Mouse (Mus musculus) erythroblast, embryonic 14.5 days (primary cell): ENCODE data around the gene Cc2d2b. TPM values are rescaled to one million over a fixed set of nuclear protein-coding genes. Genes with fewer than 3 reads are reported as not detected.

Experiments used
- H3K27me3 ChIP-seq: 2 replicates; pipeline ENCODE4 v1.6.1; 2012; ENCODE audit warnings: inconsistent platforms; ENCODE audit not compliant: control insufficient read depth
- H3K36me3 ChIP-seq: 2 replicates; pipeline ENCODE4 v1.6.1; 2012; ENCODE audit warnings: mild to moderate bottlenecking, inconsistent platforms; ENCODE audit not compliant: control insufficient read depth
- H3K4me1 ChIP-seq: 2 replicates; pipeline ENCODE4 v1.6.1; 2012; ENCODE audit warnings: inconsistent platforms; ENCODE audit not compliant: control insufficient read depth
- H3K4me3 ChIP-seq: replicated peaks from 2 replicates; pipeline ENCODE3; 2012; ENCODE audit warnings: moderate library complexity, mild to moderate bottlenecking, inconsistent platforms
- H3K9me3 ChIP-seq: 2 replicates; pipeline ENCODE4 v1.6.1; 2012; ENCODE audit warnings: low read length, inconsistent platforms, mixed read lengths; ENCODE audit not compliant: control insufficient read depth
- GATA1 ChIP-seq: IDR thresholded peaks from 2 replicates; pipeline ENCODE4 v1.6.1; 2012; ENCODE audit warnings: low read length, inconsistent platforms, mixed read lengths
- TAL1 ChIP-seq: IDR thresholded peaks from 3 replicates; pipeline ENCODE4 v1.6.1; 2012; ENCODE audit warnings: low read length, inconsistent platforms, mixed read lengths
- polyA plus RNA-seq: library from polyadenylated mRNA; stranded (reverse); fragments of >175 nt; gene quantifications from 2 replicates; pipeline ENCODE4 v1.2.3, GENCODE M21; 2012

The Cc2d2b gene
- polyA plus RNA-seq, 1 experiment = not detected

DNA sequence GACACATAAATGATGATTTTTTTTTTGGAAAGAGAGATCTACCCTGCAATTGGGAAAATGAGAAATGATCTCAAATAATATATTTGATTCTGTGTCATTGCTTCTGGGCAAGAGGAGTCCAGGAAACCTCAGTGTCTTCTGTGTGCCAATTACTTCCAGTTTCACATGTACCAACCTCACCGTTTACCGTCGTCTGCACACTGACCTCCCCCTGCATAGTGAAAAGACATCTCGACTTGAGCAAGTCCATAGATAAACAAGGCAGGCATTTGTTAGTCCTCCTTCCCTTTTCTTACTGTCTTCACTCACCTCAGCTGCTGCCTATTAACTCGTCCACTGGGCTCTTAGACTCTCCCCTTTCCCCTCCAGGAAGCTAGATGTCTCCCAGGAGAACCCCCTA lies 77.1 kb downstream of the Cc2d2b start:
- Histone ChIP-seq H3K36me3 (no peaks in the 10 kb centered on the region), H3K4me3 (no peak overlapping the region), H3K27me3 (peaks cover 38% of the 10 kb centered on the region), H3K4me1 (peaks cover 10% of the 10 kb centered on the region), H3K9me3 (no peaks in the 10 kb centered on the region)
- TF ChIP-seq TAL1 = no peak
- TF ChIP-seq GATA1 = no peak

DNA sequence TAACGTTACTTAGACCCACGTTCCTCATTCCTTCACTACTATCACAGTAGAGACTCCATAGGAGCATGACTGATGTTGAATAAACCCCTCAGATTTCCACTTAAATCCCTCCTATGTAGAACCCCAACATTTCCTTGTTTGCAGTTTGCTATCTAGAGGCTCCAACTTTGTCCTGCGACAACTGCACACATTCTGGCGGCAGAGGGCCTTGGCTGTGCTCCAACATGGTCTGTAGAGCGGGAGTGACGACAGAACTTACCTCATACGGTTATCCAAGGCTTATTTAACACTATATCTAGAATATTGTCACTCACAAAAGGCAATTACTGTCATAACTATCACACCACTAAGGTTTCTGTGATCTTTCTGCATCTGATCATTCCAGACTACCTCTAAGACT lies 78.2 kb downstream of the Cc2d2b start:
- H3K4me3 ChIP-seq = no peak overlapping the region
- H3K4me1 ChIP-seq = peaks cover 15% of the 10 kb centered on the region
- no peaks in the 10 kb centered on the region for H3K36me3 ChIP-seq
- TF ChIP-seq TAL1 = no peak
- no peak for TF ChIP-seq GATA1
- H3K27me3 ChIP-seq = peaks cover 35% of the 10 kb centered on the region
- no peaks in the 10 kb centered on the region for H3K9me3 ChIP-seq

DNA sequence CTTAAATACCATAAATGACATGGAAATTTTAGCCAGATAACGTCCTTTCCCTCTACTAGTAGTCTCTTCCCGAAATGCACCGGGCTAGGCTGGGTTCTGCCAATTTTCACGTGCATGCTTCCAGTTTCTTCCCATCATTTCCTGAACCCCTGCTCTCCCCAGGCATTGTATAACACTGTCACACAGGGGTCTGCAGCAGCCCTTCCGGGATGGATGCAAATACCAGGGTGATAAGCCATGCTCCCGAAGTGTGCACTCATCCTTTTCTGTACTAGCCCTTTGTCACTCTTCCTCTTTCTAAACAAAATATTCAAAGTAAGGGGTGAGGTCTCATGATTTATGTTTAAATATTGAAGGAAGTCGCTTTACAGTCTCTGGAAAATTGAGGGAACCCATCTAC lies 81.6 kb downstream of the Cc2d2b start:
- no peaks in the 10 kb centered on the region for H3K9me3 ChIP-seq
- H3K4me3 ChIP-seq = peak overlapping the region; percentile 87
- H3K27me3 ChIP-seq = peaks cover 30% of the 10 kb centered on the region
- H3K36me3 ChIP-seq = peaks cover 3% of the 10 kb centered on the region; the same call in 1 of the 2 replicates
- TF ChIP-seq TAL1 (no peak), GATA1 (no peak)
- peaks cover 40% of the 10 kb centered on the region for H3K4me1 ChIP-seq

DNA sequence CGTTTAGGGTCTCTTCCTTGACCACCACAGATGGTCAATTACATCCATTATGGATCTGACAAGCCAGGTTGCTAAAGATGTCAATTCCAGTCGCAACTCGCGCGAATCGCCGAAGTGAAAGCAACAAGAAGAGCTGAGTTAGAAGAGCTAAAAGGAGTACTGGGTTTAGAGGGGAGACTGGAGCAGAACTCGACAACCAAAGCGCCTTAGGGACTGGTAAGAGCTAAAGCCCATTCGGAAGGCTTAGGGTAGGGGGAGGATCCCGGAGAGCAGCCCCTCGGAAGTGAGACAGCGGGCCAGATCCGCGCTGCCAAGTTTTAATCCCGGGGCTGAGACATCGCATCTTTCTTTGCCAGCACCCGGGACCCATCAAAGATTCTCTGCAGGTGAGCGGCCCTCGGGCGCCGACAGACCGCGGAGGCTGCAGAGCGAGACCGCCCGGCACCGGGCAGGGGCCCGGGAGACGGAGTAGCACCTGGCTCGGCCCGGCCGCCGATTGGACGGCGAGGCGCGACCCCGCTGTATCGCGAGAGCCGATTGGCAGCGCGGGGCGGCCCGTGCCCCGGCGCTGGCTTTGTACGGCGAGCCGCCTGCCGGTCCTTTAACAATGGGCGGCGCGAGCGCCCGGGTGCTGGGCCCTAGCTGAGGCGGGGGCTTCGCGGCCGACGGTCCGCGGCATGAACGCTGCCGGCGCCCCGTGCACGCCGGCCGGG lies 82.3 kb downstream of the Cc2d2b start, which contains the start of gene Ccnj:
Ccnj (plus strand) TSS at position 577 of the 713 bp plus-strand sequence.
- H3K4me1 ChIP-seq = peaks cover 43% of the 10 kb centered on the region
- TF ChIP-seq TAL1 = no peak
- TF ChIP-seq GATA1 = no peak
- peaks cover 26% of the 10 kb centered on the region for H3K27me3 ChIP-seq
- H3K4me3 ChIP-seq = peak within 1 kb of the TSS; percentile 87
- H3K9me3 ChIP-seq = no peaks in the 10 kb centered on the region
- peaks cover 3% of the 10 kb centered on the region; the same call in 1 of the 2 replicates for H3K36me3 ChIP-seq

DNA sequence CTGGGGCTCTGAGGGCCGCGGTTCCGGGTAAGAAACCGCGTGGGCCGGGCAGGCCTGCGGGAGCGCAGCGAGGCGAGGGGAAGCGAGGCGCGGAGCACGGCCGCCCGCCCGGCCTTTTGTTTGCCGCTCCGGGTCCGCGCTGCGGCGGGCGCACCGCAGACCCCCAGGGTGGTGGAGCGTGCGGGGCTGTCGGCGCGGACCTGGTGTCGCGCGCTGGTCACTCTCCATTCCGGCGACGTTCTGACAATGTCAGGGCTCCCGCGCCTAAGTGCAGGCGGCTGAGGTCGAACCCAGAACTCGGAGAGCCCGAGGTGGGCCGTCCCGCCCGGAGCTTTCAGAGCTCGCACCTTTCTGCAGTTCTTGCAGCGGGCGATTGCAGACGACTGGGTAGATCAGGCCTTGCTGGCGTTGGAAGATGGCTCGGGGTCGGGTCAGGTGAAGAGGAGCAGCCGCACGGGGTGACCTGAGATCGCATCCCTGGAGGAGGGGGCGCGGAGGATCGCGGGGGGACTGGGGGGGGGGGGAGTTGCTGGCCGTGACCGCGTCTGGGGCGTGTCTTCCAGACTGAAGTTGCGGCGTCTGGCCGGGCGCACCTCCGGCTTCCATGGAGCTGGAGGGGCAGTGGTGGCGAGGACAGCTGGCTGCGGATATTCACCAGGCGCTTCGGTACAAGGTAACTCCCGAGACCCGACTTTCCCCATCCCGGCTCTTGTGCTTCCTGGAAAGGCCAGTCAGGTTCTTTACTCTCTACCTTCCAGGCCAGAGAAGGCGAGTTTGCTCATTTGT lies 83.1 kb downstream of the Cc2d2b start:
- Histone ChIP-seq H3K27me3 (peaks cover 21% of the 10 kb centered on the region), H3K36me3 (peaks cover 5% of the 10 kb centered on the region), H3K4me3 (peak overlapping the region; percentile 87), H3K9me3 (no peaks in the 10 kb centered on the region), H3K4me1 (peaks cover 43% of the 10 kb centered on the region)
- no peak for TF ChIP-seq GATA1
- TF ChIP-seq TAL1 = no peak

DNA sequence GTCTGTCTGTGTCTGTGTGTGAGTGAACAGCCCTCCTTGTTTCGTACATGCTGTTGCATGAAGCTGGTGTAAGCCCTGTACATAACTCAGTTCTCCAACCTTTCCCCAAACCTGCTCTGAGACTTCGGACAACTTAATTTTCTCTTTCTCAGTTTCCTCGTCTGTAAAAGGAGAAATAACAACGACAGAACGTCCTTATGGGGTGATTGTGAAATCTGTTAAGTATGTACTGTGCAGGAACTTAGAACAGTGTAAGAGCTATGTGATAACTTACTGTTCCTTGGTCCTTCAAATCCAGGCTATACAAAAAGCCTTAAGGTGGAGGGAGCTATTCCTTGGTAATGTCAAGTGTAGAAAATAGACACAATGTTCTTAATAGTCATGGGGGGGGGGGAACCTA lies 83.8 kb downstream of the Cc2d2b start:
- Histone ChIP-seq H3K4me1 (peaks cover 43% of the 10 kb centered on the region), H3K9me3 (no peaks in the 10 kb centered on the region), H3K27me3 (peaks cover 13% of the 10 kb centered on the region), H3K36me3 (peaks cover 12% of the 10 kb centered on the region), H3K4me3 (peak overlapping the region; percentile 87)
- TF ChIP-seq GATA1 = no peak
- TF ChIP-seq TAL1 = no peak

DNA sequence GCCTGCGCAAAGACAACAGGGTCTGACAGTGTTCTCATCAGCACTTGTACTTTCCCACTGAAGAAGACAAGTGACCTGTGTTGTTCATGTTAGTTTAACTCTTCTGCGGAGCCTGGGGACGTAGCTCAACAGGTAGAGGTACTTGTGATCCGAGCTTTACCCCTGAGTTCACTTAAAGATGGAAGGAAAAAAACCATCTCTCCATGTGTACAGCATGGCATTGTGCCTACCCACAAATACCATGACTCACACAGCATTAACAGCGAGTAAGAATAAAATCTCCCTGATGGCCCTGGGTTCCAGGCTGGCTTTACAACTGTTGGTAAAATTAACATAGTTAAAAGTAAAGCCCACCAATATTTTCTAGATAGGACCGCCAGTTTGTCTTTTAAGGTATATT lies 85.9 kb downstream of the Cc2d2b start:
- Histone ChIP-seq H3K36me3 (peaks cover 30% of the 10 kb centered on the region), H3K9me3 (no peaks in the 10 kb centered on the region), H3K4me1 (peaks cover 43% of the 10 kb centered on the region)

DNA sequence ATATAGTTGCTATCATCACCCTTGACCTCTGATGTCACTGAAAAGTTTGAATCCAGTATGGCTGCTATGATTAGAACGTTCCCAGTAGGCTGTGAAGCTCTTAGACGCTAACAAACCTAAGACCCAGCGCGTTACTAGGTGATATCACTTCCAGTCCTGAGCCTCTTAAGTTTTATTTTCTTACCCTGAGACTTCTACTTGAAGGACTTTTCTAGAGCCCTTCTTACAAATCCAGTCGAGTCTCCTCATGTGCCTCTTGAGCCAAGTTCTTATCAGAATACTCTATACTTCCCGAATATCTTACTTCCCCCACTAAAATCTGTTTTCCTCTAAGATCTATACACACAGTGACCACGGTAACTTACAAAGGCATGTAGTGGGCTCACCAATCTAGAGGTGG lies 89.7 kb downstream of the Cc2d2b start:
- Histone ChIP-seq H3K4me1 (peaks cover 15% of the 10 kb centered on the region), H3K9me3 (no peaks in the 10 kb centered on the region), H3K27me3 (no peaks in the 10 kb centered on the region), H3K36me3 (peaks cover 55% of the 10 kb centered on the region), H3K4me3 (no peak overlapping the region)
- TF ChIP-seq TAL1 (no peak), GATA1 (no peak)

More for the DNA sequence above, 85.9 kb downstream of the Cc2d2b start:
- no peak for TF ChIP-seq TAL1
- no peak for TF ChIP-seq GATA1
- Histone ChIP-seq H3K27me3 (no peaks in the 10 kb centered on the region; the same call in 1 of the 2 replicates), H3K4me3 (no peak overlapping the region)

DNA sequence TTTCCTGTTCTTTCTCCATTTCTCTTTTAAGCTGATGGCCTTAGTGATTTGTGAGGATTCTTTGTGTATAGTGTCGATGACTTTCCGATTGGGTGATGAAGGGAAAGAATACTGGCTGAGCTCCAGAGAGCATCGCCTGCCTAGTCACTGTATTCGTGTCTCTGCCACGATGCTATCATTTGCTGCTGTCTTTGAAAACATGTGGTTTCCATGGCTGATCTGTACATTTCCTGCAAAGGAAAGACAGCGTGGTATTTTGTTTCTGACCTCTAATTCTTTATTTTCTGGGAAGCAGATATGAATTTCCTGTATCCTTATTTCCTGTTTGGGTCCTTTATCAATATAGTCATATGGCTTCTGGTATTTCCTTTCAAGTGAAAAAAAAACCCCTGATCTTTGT lies 91.8 kb downstream of the Cc2d2b start:
- no peak for TF ChIP-seq TAL1
- no peak for TF ChIP-seq GATA1
- Histone ChIP-seq H3K4me1 (peaks cover 2% of the 10 kb centered on the region), H3K9me3 (no peaks in the 10 kb centered on the region), H3K4me3 (no peak overlapping the region), H3K36me3 (peaks cover 69% of the 10 kb centered on the region), H3K27me3 (no peaks in the 10 kb centered on the region)
